Mouse (Mus musculus): Measurements from ENCODE around the gene Rdh8. TPM values are rescaled to one million over a fixed set of nuclear protein-coding genes. Genes with fewer than 3 reads are reported as not detected.

Gene Rdh8
- not detected in 2 replicates for polyA plus RNA-seq (2015; fragmentation: Nextera tagmentation; extraction: Ambion mirVana)

DNA sequence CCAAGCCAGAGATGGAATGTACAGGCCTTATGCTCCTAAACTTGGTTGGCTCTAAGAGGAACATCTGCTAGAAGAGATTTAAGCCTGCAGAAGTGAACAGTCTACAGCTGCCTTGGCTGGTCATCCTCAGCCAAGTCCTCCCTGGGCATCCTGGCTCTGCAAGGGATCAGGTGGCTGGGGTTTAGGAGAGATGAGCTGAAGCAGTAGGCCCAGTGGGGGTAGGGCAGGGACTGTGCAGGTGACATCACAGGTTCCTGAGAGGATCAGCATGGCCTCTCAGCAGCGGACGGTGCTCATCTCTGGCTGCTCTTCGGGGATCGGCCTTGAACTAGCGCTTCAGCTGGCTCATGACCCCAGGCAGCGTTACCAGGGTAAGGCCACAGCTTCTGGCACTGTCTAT is at the start of gene Rdh8:
Gene Rdh8 (plus strand): TSS at position 268 of the 400 bp plus-strand sequence.
- no peak within 1 kb of the TSS for H3K4me3 ChIP-seq
- peaks cover 9% of the 10 kb centered on the region; the same call in 1 of the 2 replicates for H3K4me1 ChIP-seq
- H3K9me3 ChIP-seq, result no peaks in the 10 kb centered on the region
- H3K9ac ChIP-seq, result no peak within 1 kb of the TSS
- WGBS, result 83% methylated on average over 6 of the region's 6 CpGs
- peaks cover 22% of the 10 kb centered on the region for H3K27me3 ChIP-seq
- H3K36me3 ChIP-seq, result no peaks in the 10 kb centered on the region
- no peak within 1 kb of the TSS for H3K4me2 ChIP-seq (replicated peaks)
- no peak for ATAC-seq (ENCODE audit: low FRiP score, low read depth)
- H3K27ac ChIP-seq, result no peak within 1 kb of the TSS

DNA sequence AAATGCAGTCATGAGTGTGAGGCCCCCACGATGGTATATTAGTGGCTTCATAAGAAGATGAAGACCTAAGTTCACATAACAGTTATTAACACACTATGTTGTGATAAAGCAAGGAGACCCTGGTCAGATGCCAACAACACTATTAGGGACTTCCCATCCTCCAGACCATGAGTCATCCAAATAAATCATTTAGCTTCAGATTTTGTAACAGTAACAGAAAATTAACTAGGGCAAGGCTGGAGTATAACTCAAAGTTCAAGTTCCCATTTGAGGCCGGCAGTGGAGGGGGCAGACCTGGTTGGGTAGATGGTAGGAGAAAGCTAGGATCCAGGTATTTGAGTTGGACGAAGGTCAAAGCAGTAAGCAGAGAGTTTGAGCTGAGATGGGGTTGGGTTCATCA is 37.0 kb upstream of the Rdh8 start:
- no peaks in the 10 kb centered on the region for H3K4me1 ChIP-seq
- H3K4me2 ChIP-seq (replicated peaks), result no peak overlapping the region
- no peak overlapping the region for H3K4me3 ChIP-seq
- WGBS, result 82% methylated on average over 3 of the region's 3 CpGs
- no peak for ATAC-seq (ENCODE audit: low FRiP score, low read depth)
- no peaks in the 10 kb centered on the region for H3K9me3 ChIP-seq
- no peaks in the 10 kb centered on the region for H3K36me3 ChIP-seq
- H3K27me3 ChIP-seq, result no peaks in the 10 kb centered on the region
- H3K9ac ChIP-seq, result no peak overlapping the region
- no peak overlapping the region for H3K27ac ChIP-seq

DNA sequence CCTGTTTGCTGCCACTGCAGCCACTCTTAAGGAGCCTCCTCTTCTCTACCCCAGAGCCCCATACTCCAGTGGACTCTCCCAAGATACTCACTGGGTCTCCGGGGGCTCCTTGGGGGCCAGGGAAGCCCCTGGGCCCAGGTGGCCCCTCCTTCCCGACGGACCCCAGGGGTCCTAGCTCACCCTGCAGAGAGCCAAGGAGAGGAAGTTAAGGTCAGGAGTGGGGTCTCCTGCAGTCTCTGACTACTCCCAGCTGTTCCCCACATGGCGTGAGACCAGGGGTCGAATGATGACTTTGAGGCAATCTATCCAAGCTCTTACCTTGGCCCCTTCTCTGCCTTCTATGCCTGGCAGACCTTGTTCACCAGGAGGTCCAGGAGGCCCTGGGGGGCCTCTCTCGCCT is 33.2 kb upstream of the Rdh8 start:
- ATAC-seq (ENCODE audit: low FRiP score, low read depth), result no peak
- no peak overlapping the region for H3K4me3 ChIP-seq
- 67% methylated on average over 6 of the region's 6 CpGs for WGBS

DNA sequence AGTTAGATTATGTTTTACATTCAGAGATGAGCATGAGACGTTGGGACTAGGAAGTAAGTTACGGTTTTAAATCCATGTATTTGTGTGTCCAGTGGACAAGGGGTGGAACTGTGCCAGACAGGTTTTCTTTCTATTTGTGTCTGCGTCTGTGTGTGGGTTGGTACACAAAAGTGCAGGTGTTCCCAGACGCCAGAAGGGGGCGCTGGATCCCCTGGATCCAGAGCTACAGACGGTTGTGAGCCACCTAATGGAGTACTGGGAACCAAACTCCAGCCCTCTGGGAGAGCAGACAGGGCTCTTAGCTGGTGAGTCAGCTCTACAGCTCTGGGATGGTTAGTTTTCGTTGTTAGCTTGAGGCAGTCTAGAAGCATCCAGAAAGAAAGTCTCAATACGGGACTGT is 30.3 kb upstream of the Rdh8 start:
- 0 out of 2 replicates have a peak, but pooled peaks cover 3% of the 10 kb centered on the region for H3K9me3 ChIP-seq
- no peak overlapping the region for H3K4me2 ChIP-seq (replicated peaks)
- H3K27me3 ChIP-seq, result peaks cover 2% of the 10 kb centered on the region; the same call in 1 of the 2 replicates
- H3K4me1 ChIP-seq, result peaks cover 8% of the 10 kb centered on the region; the same call in 1 of the 2 replicates
- no peak overlapping the region for H3K9ac ChIP-seq
- no peak overlapping the region for H3K4me3 ChIP-seq
- no peak for ATAC-seq (ENCODE audit: low FRiP score, low read depth)
- H3K27ac ChIP-seq, result no peak overlapping the region
- no peaks in the 10 kb centered on the region for H3K36me3 ChIP-seq
- WGBS, result 79% methylated on average over 8 of the region's 8 CpGs

More for the DNA sequence above, 33.2 kb upstream of the Rdh8 start:
- no peaks in the 10 kb centered on the region for H3K36me3 ChIP-seq
- no peak overlapping the region for H3K27ac ChIP-seq
- 0 out of 2 replicates have a peak, but pooled peaks cover 3% of the 10 kb centered on the region for H3K9me3 ChIP-seq
- no peaks in the 10 kb centered on the region for H3K27me3 ChIP-seq
- H3K9ac ChIP-seq, result no peak overlapping the region
- H3K4me1 ChIP-seq, result peaks cover 3% of the 10 kb centered on the region; the same call in 1 of the 2 replicates
- no peak overlapping the region for H3K4me2 ChIP-seq (replicated peaks)

DNA sequence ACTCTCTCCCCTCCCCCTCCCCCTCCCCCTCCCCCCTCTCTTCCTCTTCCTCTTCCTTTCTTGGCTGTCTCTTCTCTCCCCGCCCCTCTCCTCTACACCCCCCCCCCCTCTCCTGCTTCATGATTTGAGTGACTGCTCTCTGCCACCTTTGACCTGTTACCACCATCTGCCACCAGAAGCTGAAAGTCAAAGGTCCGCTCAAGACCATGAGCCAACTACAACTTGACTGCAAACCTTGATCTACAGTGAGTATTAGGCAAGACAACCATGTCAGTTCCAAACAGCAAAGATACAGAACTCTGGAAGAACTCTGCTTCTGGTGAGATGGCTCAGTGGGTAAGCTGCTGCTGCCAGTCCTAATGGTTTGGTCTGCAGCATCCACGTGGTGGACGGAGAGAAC is 28.7 kb upstream of the Rdh8 start:
- 0 out of 2 replicates have a peak, but pooled peaks cover 3% of the 10 kb centered on the region for H3K9me3 ChIP-seq
- H3K27me3 ChIP-seq, result peaks cover 6% of the 10 kb centered on the region; the same call in 1 of the 2 replicates
- H3K36me3 ChIP-seq, result no peaks in the 10 kb centered on the region
- H3K9ac ChIP-seq, result no peak overlapping the region
- no peak overlapping the region for H3K27ac ChIP-seq
- H3K4me1 ChIP-seq, result peaks cover 14% of the 10 kb centered on the region; the same call in 1 of the 2 replicates
- H3K4me3 ChIP-seq, result no peak overlapping the region
- H3K4me2 ChIP-seq (replicated peaks), result no peak overlapping the region
- ATAC-seq (ENCODE audit: low FRiP score, low read depth), result no peak
- WGBS, result 79% methylated on average over 3 of the region's 4 CpGs

DNA sequence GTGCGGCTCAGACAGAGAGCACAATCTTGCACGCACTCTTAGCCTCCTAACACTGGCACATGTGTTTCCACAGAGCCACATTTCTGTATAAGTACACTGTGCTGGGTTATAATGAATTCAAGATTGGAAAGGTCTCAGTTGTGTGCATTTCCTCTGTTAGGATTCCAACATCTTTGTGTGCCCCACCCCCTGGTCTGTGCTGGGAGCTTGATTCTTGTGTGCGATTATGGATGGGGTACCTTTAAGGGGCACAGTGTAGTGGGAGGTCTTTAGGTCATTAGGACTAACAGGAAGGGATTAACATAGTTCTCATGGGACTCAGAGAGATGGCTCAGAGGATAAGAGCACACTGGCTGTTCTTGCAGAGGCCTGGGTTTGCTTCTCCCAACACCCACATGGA is 28.0 kb upstream of the Rdh8 start:
- Histone ChIP-seq H3K4me1 (peaks cover 14% of the 10 kb centered on the region; the same call in 1 of the 2 replicates), H3K27ac (no peak overlapping the region), H3K9ac (no peak overlapping the region), H3K9me3 (0 out of 2 replicates have a peak, but pooled peaks cover 3% of the 10 kb centered on the region), H3K36me3 (no peaks in the 10 kb centered on the region), H3K4me2 (replicated peaks) (no peak overlapping the region), H3K27me3 (peaks cover 6% of the 10 kb centered on the region; the same call in 1 of the 2 replicates), H3K4me3 (no peak overlapping the region)
- ATAC-seq (ENCODE audit: low FRiP score, low read depth), result 0 out of 2 replicates have a peak, but pooled peaks have one; percentile 20
- 43% methylated on average over 3 of the region's 3 CpGs for WGBS

DNA sequence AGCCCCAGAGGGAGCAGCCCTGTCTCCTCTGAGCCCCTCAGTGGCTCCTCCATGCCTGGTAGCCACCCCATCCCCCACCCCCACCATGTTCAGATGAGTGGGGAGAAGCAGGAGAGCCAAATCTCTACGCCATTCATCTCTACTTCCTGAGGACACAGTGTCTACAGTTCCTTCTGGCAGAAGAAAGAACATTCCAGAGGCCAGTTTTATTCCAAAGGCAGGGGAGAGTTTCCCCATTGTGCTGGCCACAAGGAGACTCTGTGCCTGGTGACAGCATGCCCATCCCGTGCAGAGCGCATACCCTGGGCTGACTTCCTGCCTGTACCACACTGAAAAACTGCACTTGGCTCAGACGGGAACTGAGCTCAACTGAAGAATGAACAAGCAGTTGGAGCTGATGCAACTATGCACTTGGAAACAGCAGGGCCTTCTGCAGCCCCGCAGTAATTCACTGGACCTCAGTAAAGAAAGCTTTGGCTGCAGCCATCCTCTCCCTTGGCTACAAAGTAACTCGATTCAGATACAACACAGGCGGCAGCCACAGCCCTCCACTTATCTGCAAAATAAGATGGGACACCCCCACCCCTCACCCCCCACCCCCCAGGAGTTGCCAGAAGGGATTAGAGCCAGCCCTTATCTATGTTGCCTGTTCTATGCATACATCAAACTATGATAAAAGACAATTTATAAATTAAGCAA is 24.0 kb upstream of the Rdh8 start:
- no peak overlapping the region for H3K4me3 ChIP-seq
- H3K9ac ChIP-seq, result no peak overlapping the region
- H3K9me3 ChIP-seq, result no peaks in the 10 kb centered on the region
- H3K4me1 ChIP-seq, result peaks cover 14% of the 10 kb centered on the region; the same call in 1 of the 2 replicates
- WGBS, result 47% methylated on average over 7 of the region's 7 CpGs
- no peak overlapping the region for H3K27ac ChIP-seq
- H3K4me2 ChIP-seq (replicated peaks), result no peak overlapping the region
- ATAC-seq (ENCODE audit: low FRiP score, low read depth), result no peak
- H3K36me3 ChIP-seq, result no peaks in the 10 kb centered on the region
- peaks cover 6% of the 10 kb centered on the region; the same call in 1 of the 2 replicates for H3K27me3 ChIP-seq

DNA sequence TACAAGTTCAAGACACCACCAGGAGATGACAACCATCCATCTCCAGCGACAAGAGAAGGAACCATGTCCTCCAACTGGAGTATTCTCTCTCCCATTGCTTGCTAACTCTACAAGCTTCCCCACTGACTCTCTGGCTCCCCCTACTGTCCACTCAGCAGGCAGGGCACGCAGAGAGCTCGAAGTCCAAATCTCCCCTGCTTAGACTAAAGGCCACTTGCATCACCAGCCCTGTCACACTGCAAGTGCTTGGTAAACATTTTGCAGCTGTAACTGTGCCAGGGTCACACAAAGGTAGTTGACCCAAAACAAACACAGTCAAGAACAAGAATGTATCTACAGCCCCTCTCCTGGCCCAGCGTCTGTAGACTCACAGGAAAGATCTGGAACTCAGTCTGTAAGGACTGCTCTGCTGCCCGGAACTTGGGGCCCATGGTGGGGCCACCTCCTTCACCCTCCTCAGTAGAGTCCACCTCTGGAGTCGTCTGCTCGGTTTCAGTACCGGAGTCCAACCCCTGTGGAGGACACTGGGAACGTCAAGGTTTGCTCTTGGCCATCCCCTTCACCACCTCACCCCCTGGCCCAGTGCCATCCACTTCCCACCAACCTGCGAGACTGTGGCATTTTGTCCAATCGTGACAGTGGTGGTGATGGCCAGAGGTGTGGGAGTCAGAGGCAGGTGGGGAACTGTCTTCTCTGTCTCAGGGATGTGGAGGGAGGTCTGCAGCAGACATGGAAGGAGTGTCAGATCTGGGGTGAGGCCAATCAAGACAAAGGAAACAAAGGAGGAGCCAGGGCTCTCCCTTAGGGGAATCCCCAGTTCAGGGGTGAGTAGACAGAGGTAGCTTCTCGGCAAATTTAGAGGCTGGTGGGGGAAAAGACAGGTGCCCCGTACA is 13.8 kb upstream of the Rdh8 start:
- no peaks in the 10 kb centered on the region for H3K9me3 ChIP-seq
- no peak overlapping the region for H3K27ac ChIP-seq
- H3K4me2 ChIP-seq (replicated peaks), result no peak overlapping the region
- whole genome bisulfite sequencing, result 81% methylated on average over 13 of the region's 13 CpGs
- H3K4me1 ChIP-seq, result no peaks in the 10 kb centered on the region
- no peak overlapping the region for H3K4me3 ChIP-seq
- ATAC-seq (ENCODE audit: low FRiP score, low read depth), result no peak
- no peaks in the 10 kb centered on the region for H3K36me3 ChIP-seq
- H3K27me3 ChIP-seq, result no peaks in the 10 kb centered on the region
- H3K9ac ChIP-seq, result no peak overlapping the region

DNA sequence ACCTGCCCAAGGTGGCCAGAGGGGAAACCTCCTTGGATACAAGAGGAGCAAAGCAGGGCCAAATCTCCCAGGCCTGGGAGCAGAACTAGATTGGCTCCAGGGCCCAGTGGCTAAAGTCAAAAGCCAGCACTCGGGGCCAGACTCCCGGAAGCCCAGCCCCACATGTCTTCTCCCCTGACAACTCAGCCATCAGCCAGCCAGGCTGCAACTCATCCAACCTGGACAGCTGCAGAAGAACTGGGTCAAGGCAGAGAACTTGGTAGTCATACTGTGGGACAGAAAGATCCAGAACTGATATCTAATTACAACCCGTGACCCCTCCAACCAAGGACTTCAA is 13.2 kb upstream of the Rdh8 start:
- Histone ChIP-seq H3K9ac (no peak overlapping the region), H3K27ac (no peak overlapping the region), H3K4me3 (no peak overlapping the region), H3K4me1 (no peaks in the 10 kb centered on the region), H3K4me2 (replicated peaks) (no peak overlapping the region), H3K27me3 (no peaks in the 10 kb centered on the region), H3K36me3 (no peaks in the 10 kb centered on the region), H3K9me3 (no peaks in the 10 kb centered on the region)
- WGBS, result 73% methylated on average over 3 of the region's 3 CpGs
- ATAC-seq (ENCODE audit: low FRiP score, low read depth), result no peak

DNA sequence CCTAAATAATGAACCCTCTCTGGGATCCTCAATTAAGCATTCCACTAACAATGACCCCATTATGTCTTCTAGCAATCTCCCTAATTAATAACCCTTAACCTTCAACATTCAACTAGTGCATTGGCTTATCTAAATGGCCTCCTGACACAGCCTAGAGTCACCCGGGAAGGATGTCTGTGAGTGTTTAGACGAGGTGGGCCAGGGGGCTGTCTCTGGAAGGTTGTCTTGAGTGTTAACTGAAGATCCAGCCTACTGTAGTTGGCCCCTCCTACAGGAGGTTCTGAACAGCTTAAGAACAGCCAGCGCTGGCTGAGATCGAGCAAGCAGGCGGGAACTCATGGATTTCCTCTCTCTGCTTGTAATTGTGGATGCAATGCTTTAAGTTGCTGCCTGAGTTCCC is 12.6 kb upstream of the Rdh8 start:
- Histone ChIP-seq H3K9ac (no peak overlapping the region), H3K4me1 (no peaks in the 10 kb centered on the region), H3K9me3 (no peaks in the 10 kb centered on the region), H3K4me2 (replicated peaks) (no peak overlapping the region), H3K27me3 (no peaks in the 10 kb centered on the region), H3K4me3 (no peak overlapping the region), H3K36me3 (no peaks in the 10 kb centered on the region), H3K27ac (no peak overlapping the region)
- no peak for ATAC-seq (ENCODE audit: low FRiP score, low read depth)
- 45% methylated on average over 5 of the region's 5 CpGs for WGBS

DNA sequence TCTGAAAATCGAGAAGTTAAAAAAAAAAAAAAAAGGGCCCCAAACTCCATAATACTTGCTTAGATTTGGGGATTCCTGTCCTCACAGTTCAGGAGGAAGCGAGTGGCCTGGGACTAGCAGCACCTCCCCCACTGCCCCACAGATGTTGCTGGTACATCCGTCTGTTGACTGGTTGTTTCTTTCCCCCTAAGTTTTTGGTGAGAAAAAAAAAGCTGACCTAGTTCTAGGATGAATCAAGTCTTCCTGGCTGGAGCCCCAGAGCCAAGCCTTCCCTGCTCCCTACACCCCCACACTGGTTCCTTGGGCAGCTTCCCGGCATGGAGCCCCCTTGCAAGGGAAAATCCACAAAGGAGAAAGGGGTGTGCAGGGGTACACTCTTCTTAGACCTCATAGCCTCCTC is 8.0 kb upstream of the Rdh8 start:
- Histone ChIP-seq H3K27me3 (peaks cover 36% of the 10 kb centered on the region), H3K4me1 (peaks cover 8% of the 10 kb centered on the region; the same call in 1 of the 2 replicates), H3K36me3 (no peaks in the 10 kb centered on the region), H3K9ac (no peak overlapping the region), H3K27ac (no peak overlapping the region), H3K4me2 (replicated peaks) (no peak overlapping the region), H3K4me3 (no peak overlapping the region), H3K9me3 (no peaks in the 10 kb centered on the region)
- no peak for ATAC-seq (ENCODE audit: low FRiP score, low read depth)
- WGBS, result 47% methylated on average over 4 of the region's 4 CpGs

DNA sequence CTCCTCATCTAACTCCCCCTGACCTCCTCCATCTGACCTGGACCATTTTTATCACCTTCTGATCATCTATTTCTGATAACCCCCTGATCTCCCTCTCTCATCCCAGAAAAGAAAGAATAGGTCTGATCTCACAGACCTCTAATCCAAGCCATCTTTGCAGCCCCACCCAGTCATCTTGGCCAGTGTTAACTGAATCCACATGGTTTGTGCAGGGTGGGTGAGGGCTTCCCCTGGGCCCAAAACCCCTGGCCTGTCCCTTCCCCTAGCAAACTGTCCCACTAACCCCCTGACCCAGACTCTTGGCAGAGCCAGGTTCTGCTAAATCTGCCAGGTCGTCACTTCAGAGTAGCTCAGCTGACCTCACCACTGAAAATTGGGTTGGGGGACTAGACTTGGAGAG is 7.5 kb upstream of the Rdh8 start:
- ATAC-seq (ENCODE audit: low FRiP score, low read depth), result no peak
- H3K4me1 ChIP-seq, result peaks cover 9% of the 10 kb centered on the region; the same call in 1 of the 2 replicates
- WGBS, result 56% methylated on average over 1 of the region's 1 CpGs
- no peak overlapping the region for H3K9ac ChIP-seq
- H3K9me3 ChIP-seq, result no peaks in the 10 kb centered on the region
- H3K4me2 ChIP-seq (replicated peaks), result no peak overlapping the region
- no peak overlapping the region for H3K27ac ChIP-seq
- H3K27me3 ChIP-seq, result peaks cover 36% of the 10 kb centered on the region
- no peak overlapping the region for H3K4me3 ChIP-seq
- H3K36me3 ChIP-seq, result no peaks in the 10 kb centered on the region
